Mouse (Mus musculus) megakaryocyte, embryonic 14.5 days (primary cell): ENCODE data around the gene Slc22a19.

Experiments
- FLI1 ChIP-seq: IDR thresholded peaks from 2 replicates; pipeline ENCODE4 v1.6.1; 2012; ENCODE audit warnings: low read length, inconsistent platforms, mixed read lengths
- GATA1 ChIP-seq: IDR thresholded peaks from 3 replicates; pipeline ENCODE4 v1.6.1; 2012; ENCODE audit warnings: mixed read lengths, low read length, inconsistent platforms, borderline replicate concordance

DNA sequence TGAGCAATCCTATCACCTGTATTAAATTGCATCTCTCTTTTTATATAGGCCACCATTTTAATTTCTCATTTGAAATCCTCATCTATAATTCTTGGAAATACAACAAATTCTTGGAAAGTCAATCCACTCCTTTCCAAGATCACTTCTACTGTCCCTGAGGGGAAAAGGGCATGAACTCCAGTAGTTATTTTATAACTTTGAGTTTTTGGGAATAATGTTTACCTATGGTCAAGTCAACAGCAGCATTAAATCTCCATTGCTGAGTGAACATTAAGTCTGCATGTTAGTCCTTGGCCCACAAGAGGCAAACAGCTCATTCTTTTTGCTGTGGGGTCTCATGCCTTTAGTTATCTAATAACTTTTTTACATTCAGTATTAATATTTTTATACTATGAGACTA is 78.1 kb downstream of the Slc22a19 start:
- TF ChIP-seq GATA1 = no peak
- no peak for TF ChIP-seq FLI1
